Mouse (Mus musculus) cerebellum, adult 9-11 months (tissue): ENCODE data around the gene Mast4.
A peak's percentile ranks its signal among the peaks of the same experiment; 100 is the strongest.
"Not testable (repeated sequence)": the region's sequence is repeated elsewhere in the genome, so short reads cannot be mapped to it uniquely, and the experiment has no call there.

Experiments used
- DNase-seq: peaks from one replicate; pipeline ENCODE4 v3.0.0; 2022

Mast4 gene

GRCm38 (mm10) chr13:103334392-103334686 is at the start of gene Mast4:
Gene Mast4, minus strand, starts transcription at chr13:103334497.
- DNase-seq: peak; percentile 33

- DNase-seq: no peak
These were observed 40.2 kb upstream of the Mast4 start for GRCm38 (mm10) chr13:103374495-103374894.

- no peak for DNase-seq
These were observed 34.9 kb upstream of the Mast4 start for GRCm38 (mm10) chr13:103369194-103369593.

- DNase-seq: no peak
These were observed 28.9 kb upstream of the Mast4 start for GRCm38 (mm10) chr13:103363181-103363580.

DNA sequence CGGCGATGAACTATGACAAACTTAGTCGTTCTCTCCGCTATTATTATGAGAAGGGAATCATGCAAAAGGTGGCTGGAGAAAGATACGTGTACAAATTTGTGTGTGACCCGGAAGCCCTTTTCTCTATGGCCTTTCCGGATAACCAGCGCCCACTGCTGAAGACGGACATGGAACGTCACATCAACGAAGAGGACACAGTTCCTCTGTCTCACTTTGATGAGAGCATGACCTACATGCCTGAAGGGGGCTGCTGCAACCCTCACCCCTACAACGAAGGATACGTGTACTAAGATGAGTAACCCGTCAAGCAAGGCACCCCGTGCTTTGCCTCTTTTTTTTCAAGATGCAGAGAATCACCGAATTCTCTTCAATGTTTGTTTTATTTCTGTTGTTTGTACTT is 23.1 kb upstream of the Mast4 start:
- DNase-seq: not testable (repeated sequence)

DNA sequence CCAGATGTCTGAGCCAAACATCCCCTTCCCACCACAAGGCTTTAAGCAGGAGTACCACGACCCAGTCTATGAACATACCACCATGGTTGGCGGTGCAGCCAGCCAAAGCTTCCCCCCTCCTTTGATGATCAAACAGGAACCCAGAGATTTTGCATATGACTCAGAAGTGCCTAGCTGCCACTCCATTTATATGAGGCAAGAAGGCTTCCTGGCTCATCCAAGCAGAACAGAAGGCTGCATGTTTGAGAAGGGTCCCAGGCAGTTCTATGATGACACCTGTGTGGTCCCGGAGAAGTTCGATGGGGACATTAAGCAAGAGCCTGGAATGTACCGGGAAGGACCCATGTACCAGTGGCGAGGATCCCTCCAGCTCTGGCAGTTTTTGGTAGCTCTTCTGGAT is 22.6 kb upstream of the Mast4 start:
- not testable (repeated sequence) for DNase-seq

DNA sequence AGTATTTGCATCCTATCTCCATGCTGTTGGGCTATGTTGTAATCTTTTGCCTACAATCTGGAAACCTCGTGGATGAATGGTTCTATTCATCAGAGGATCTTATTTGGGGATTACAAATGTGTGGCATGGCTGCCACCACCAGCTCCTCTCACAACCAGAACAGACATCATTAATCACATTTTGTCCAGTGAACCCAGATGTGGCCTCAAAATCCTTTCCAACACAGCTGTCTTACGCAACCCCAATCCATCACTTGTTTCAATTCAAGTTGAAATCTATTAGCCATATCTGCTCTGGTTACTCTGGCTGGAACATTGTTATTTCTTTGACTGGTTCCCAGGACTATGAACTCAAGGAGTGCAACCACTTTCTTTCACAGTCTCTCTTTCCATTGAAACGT is 20.4 kb upstream of the Mast4 start:
- DNase-seq: no peak

DNA sequence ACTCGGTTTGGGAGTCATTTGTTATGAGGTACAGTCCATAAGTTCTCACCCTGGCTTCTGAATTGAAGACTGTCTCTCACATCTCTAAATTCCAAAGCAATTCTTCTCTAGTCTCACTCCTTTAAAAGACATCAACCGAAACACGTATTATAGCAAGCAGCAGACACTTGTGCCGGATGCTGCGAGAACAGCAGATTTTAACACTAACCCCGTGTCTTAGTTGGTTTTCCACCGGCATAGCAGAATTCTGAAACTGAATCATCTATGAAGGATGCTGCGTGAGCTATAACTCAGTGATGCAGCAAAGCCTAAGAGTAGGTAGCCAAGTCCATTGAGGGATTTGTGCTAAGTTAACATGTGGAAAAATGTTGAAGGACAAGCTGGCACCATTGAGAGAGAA is 10.5 kb upstream of the Mast4 start:
- no peak for DNase-seq

- no peak for DNase-seq
These were observed 9.9 kb upstream of the Mast4 start for GRCm38 (mm10) chr13:103344006-103344720.

DNA sequence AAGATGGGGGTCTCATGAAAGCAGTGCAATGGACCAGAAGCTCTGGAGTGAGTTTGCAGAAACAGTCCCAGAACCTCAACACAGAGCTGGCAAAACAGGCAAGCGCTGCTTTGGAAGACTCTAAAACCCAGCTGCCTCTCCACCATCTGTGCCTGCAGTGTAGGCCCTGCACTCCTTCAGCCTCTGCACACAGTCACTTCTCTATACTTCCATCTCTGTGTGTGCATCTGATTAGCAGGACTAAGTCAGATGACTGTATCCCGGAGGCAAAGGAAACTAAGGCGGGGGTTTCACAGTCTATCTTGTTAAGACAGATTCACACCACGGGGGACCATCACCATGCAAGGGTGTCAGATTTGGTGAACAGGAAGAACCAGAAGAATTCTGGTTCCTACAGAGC is 6.7 kb upstream of the Mast4 start:
- DNase-seq: no peak

GRCm38 (mm10) chr13:103338616-103339015 is 4.3 kb upstream of the Mast4 start:
- no peak for DNase-seq

DNA sequence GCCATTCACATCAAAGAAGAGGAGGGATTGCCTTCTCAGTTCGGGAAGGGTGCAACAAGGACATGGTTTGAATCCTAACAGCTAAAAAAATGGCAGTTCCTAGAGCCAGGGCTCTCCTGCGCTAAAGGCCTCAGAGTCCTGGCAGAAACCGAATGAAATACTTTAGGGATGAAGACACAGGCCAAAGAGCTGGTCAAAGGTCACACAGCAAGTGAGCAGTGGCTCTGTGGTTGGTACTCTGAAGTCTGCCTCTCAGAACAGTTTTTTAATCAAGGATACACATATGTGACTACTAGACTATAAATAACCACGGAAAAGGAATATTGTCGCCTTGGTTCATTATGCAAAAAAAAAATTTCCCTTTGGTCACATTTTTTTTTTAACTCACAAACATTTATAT is 1.9 kb upstream of the Mast4 start:
- no peak for DNase-seq

DNA sequence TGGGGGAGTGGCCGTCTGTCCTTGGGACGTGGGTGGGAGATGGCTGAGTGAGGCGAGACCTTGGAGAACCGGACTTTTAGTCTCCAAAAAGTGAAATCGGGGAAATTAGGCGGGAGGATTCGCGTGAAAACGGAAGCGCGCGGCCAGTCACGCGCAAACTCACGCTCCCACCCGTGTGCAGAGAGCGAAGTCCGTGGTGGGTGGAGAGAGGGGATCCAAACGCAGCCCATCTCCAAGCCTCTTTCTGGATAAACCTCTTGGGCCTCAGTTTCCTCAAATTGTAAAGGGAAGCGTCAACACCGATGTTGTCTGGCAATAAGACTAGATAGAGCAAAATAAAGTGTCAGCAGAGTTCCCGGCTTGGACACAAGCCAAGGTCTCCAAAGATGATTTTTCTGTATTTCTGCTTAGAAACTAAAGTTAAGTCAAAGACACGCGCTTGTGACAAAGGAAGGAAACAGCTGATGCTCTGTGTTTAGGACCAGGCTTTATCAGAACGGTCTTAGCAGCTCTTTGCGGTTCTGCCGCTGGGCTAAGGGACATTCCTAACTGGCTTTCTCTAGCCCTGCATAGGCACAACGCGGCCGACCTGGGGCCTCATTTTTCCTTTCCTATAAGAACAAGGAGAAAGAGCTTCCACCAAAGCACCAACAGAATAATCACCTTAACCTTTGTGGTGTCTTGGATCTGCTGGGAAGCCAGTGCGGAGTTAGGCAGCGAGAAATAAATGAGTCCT is 594 bp upstream of the Mast4 start:
- no peak for DNase-seq

- no peak for DNase-seq
These were observed 501 bp downstream of the Mast4 start for GRCm38 (mm10) chr13:103333601-103334391.

DNA sequence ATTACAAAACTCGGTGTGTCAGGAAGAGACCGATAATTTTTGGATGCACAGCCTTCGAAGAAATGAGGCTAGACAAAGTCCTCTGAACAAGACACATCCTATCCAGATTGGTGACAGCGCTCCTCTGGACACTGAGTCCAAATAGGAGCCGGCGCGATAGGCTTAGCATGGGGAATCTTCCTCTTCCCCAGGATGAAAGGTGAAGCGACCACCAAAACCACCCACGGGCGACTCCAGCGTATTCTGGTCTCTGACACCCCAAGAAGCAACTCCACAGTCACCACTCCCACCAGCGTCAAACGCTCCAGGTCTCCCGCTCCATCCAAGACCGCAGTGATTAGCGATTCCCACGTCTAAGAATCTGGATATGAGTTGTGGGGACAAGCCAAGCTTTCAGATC is 1.1 kb downstream of the Mast4 start:
- no peak for DNase-seq

DNA sequence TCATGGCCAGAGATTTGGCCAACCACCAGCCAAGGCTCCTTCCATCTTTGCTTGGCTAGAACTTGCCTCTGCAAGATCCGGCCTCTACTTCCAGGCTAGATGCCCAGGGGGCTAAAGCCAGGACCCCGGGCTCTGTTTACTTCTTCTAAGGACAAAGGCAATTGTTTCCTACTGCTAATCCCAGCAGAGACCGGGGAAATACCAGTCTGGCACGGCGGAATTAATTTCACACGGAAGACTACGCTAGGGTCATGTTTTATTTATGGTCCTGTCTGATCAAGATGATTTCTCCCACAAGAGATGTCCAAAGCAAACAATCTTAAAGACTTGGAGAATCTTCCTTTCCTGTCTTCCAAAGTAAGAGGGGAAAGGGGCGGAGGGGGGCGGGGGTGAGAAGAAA is 1.6 kb downstream of the Mast4 start:
- DNase-seq: no peak

DNA sequence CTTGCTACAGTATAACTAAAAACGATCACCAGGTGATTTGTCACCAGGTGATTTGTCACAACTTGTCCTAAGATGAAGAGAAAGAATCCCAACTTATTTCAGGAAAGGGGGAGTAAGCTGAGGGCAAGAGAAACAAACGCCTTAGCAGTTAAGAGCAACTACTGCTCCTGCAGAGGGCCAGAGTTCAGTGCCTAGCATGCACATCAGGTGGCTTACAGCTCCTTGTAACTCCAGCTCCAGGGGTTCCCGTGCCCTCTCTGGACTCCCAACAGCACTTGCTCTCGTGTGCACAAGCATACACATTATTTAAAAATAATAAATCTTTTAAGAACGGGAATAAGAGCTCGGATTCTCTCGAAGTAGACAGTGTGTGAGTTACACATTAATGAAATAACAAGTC is 3.2 kb downstream of the Mast4 start:
- no peak for DNase-seq

DNA sequence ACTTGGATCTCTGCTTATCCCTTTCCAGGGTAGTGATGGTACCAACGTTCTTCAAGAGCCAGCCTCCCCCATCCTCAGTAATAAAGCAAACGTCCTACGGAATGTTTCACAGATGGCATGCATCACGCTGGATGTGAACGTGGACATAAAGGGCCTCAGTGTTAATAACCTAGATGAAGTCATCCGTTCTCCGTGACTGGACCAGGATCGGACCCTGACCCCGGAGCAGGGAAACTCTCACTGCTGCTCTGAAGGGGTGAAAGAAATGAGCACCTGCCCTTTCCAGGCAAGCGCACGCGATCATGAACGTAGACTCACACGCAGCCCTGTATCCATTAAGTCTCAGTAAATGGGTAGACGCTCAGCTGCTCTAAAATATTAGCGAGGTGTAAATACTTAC is 6.0 kb downstream of the Mast4 start:
- DNase-seq: no peak

DNA sequence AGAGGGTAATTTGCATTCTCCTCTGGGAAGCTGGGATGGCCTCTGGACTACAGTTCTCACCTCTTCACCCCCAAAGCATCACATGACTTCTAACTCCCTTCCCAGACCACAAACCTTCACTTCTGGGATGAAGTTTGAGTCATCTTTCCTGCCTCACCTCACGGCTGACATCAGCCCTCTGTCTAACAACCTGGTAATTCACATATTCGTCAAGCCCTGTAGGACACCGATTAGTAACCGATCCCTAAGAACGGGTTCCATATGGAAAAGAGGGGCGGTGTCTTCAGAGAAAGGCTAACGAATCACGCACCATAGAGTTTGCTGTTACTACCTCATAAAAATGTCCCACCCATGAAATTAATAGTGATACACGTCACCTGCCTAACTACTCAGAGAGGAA is 6.5 kb downstream of the Mast4 start:
- no peak for DNase-seq

DNA sequence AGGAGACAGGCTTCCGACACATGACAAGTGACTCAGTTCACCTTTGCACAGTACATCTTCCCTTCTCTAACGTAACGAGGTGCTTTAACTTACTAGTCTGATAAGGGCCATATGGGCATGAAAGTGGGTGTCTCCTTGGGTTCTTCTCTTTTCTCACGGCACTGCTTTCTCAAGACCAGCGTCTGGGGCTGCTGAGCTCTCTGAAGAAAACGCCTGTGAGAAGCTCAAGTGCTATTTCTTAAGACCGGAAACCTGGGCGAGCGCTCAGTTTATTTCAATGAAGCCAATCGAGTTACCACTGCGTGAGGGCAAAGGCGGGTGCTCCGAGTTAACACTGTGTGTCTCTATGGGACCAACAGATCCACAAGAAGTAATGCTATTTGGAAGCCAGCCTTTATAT is 8.1 kb downstream of the Mast4 start:
- no peak for DNase-seq

DNA sequence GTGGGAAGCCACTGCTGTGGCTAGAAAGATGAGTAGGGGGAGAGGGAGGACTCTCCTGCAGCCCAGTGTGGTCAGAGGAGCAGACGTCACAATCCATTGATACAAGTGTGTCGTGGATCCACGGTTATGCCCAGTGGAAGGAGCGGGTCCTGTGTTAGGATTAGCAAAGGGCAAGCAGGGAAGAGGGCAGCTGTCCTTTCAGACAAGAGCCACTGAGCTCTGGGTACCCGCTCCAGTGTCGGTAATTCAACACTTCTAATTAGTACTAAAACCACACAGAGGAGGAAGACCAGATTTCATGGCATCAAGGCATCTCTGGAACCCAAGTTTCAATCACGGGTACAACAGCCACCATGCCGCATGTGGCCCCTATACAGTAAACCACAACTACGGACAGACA is 14.4 kb downstream of the Mast4 start:
- DNase-seq: no peak

- no peak for DNase-seq
These were observed 15.0 kb downstream of the Mast4 start for GRCm38 (mm10) chr13:103319317-103319716.

DNA sequence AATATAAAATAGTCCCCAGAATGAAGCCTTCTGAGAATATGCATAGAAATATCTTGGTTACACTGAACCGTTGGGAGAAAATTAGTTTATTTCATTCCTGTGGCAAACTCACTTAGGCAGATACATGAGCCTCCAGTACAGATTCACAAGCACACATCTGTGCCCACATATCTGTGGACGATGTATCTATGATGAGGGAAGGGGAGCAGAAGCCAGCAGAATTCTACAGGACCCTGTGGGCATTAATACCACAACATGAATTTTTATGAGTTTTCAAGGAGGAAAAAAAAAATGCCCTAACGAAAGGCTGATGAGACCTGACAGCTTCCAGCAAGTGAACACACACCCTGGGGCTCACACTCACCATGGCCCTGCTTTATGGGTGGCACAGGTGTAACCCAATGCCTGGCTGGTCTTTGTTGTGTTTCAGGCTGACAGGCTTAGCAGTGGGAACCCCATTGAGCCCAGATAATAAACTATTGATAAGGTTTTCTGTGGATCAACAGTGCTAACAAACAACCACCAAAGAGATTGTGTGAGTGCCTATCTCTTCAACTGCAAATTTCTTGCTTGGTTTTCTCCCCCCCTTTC is 17.4 kb downstream of the Mast4 start:
- DNase-seq: no peak
